Mouse (Mus musculus): ENCODE results near the gene Mtap.

Mtap gene

GRCm38 (mm10) chr4:89137542-89138360 is 829 bp downstream of the Mtap start:
- peak; percentile 17 to 44 for DNase-seq (ENCODE audit: low spot score in 2 of 2)

GRCm38 (mm10) chr4:89138361-89138651 is 1.4 kb downstream of the Mtap start:
- DNase-seq (ENCODE audit: low spot score in 2 of 2), result no peak

- DNase-seq (ENCODE audit: low spot score in 2 of 2), result peak in 1 of 2 experiments; percentile 42
These were observed 3.9 kb downstream of the Mtap start for GRCm38 (mm10) chr4:89140832-89141231.

DNA sequence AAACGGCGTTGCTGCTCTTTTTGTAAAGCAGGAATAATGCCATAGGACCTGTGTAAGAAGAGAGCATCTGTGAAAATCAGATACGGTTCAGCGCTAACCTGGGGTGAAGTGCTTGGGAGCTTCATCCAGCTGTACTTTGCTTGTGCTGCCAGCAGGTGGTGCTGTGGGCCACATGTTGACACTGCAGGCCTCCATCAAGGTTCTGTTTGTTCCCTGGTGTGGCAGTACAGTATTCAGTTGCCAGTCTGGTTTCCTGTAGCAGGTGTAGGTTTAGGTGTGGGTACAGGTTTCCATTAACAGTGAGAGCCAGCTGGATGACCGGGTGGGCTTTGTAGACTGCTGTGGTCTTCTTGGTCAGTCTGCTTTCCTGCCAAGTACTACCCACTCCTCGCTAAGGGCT is 8.5 kb downstream of the Mtap start:
- DNase-seq (ENCODE audit: low spot score in 2 of 2), result peak; percentile 32 to 69

- DNase-seq (ENCODE audit: low spot score in 2 of 2), result no peak
These were observed 9.4 kb downstream of the Mtap start for GRCm38 (mm10) chr4:89146291-89146690.

DNA sequence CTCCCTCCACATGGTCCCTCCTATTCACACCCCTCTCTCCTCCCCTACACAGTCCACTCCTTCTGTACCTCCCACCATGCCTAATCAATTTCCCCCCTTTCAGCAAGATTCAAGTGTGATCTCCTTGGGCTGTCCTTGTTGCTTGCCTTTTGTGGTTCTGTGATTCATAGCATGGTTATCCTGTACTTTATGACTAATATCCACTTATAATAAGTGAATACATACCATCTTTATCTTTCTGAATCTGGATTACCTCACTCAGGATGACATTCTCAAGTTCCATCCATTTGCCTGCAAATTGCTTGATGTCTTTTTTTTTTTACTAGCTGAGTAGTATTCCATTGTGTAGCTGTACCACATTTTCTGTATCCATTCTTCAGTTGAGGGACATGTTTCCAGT is 12.3 kb downstream of the Mtap start:
- DNase-seq (ENCODE audit: low spot score in 2 of 2), result no peak

- no peak for DNase-seq (ENCODE audit: low spot score in 2 of 2)
These were observed 24.5 kb downstream of the Mtap start for GRCm38 (mm10) chr4:89161389-89161788.

- DNase-seq (ENCODE audit: low spot score in 2 of 2), result no peak
These were observed 25.6 kb downstream of the Mtap start for GRCm38 (mm10) chr4:89162496-89162895.

- DNase-seq (ENCODE audit: low spot score in 2 of 2), result no peak
These were observed 26.7 kb downstream of the Mtap start for GRCm38 (mm10) chr4:89163613-89164012.

GRCm38 (mm10) chr4:89164681-89165080 is 27.8 kb downstream of the Mtap start:
- DNase-seq (ENCODE audit: low spot score in 2 of 2), result no peak

- no peak for DNase-seq (ENCODE audit: low spot score in 2 of 2)
These were observed 32.0 kb downstream of the Mtap start for GRCm38 (mm10) chr4:89168877-89169276.

DNA sequence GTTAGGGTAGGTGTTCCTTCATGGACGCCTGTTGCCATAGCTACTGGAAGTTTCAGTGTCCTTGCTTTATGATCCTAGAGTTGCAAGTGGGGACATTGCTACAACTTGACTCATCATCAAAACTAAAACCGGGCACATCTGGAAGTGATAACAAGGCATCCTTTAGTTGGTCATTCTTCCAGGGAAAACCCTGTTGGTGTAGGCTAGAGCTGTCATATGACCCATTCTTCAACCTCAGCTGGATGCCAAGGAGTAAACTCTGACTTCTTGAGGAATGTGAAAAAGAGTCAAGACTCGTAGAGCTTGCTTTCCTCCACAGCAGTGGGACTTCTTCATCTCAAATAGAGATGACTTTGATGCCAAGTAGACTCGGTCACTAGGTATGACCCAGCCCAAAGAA is 32.8 kb downstream of the Mtap start:
- DNase-seq (ENCODE audit: low spot score in 2 of 2), result no peak

DNA sequence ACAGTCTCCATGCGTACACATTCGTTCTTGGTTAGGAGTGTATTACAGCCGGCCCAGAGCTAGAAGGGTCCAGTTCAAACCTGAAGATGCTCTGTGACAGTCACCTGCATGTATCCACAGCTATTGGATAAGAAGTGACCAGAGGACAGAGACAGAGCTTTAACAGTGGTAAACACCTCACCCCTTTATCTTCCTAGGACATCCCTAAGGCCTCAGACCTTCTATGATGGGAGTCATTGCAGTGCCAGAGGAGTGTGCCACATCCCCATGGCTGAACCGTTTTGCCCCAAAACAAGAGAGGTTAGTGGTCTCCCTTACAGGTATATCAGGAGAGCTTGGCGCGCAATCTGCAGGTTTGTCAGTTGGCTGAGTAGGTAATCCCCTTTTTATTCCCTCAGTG is 34.0 kb downstream of the Mtap start:
- DNase-seq (ENCODE audit: low spot score in 2 of 2), result no peak

GRCm38 (mm10) chr4:89172873-89173605 is 36.1 kb downstream of the Mtap start:
- no peak for DNase-seq (ENCODE audit: low spot score in 2 of 2)

DNA sequence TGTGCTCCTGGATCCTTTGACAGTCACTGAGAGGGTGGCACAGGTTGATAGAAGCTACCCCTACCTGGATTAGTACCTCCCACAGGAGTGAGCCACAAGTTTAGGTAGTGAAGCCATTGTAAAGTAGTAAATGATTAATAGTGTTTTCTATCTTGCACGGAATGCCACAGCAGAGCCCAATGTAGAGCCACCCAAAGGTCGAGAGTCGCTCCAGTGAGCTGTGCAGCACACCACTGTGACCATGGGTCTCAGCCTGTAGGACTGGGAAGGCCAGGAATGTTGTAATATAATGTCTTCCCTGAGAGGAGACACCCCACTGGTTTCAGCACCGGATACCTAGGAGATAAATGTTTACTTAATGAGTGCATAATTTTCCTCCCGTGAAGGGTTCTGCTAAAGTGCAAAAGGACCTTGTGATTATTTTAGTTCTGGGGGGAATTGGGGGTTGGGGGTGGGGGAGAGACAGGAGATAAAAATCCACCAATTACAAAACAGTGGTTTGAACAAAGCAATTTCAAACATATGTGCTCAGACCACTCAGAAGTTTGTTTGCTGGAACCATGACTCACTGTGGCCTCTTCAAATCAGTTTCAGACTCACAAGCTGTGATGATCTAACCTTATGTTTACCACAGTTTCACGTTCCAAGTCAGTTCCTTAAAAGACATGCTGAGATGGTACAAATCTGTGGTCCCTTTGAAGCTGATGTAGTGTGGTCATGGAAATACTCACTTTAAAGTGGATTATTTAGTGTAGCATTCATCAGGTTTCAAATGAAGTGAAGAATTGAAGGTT is 40.8 kb downstream of the Mtap start:
- DNase-seq (ENCODE audit: low spot score in 2 of 2), result no peak

- no peak for DNase-seq (ENCODE audit: low spot score in 2 of 2)
These were observed 43.2 kb downstream of the Mtap start for GRCm38 (mm10) chr4:89180121-89180520.

DNA sequence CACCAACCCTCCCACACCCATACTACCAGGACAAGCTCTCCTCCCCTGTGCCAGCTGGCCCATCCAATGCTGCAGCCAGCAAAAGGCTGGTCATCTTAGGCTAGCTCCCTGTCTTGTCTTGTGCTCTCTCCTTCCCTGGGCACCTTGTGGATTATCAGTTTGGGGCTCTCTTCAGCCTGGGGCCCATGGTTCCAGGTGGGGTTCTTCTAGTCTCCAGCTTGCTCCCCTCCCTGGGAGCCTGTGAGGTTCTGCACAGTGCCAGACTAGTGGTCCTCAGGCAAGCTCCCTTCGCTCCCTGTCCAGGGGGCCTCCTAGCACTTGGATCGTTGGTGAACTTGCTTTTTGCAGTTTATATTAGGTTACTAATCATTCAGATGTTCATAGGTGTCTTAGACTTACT is 44.7 kb downstream of the Mtap start:
- no peak for DNase-seq (ENCODE audit: low spot score in 2 of 2)

DNA sequence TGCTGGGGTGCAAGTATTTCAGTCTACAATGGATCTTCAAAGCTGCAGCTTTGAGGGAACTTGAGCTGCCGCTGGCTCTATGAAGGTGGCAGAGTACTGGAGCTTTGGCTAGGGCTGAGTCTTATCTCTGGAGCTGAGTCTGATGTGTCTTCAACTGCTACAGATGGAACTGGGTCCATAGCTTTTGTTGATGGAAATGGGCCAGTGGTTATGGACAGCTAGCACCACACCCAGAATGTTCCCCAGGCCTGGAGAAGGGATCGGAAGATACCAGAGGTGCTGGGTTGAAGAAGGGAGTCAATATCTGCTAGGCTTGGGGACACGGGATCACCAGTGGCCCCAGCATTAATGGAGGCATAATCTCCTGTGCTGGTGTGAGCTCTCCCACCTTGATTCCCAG is 45.6 kb downstream of the Mtap start:
- no peak for DNase-seq (ENCODE audit: low spot score in 2 of 2)

- no peak for DNase-seq (ENCODE audit: low spot score in 2 of 2)
These were observed 58.6 kb downstream of the Mtap start for GRCm38 (mm10) chr4:89195481-89195880.

- DNase-seq (ENCODE audit: low spot score in 2 of 2), result no peak
These were observed 60.2 kb downstream of the Mtap start for GRCm38 (mm10) chr4:89197128-89197527.

DNA sequence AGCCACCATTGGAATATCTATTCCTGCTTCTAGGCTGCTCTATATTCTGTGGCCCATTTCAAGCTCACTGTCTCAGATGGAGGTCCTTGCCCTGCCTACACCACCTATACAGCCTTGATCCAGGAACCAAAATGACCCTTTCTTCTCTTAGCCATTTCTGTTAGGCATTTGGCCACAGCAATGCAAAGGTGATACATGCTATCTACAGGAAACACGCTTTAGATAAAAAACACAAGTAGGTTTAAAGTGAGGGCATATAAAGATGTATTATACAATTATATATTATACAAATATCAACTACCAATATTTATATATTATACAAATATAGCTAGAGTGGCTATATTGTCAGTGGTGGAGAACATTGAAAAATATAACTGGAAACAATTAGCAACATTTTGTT is 63.9 kb downstream of the Mtap start:
- DNase-seq (ENCODE audit: low spot score in 2 of 2), result no peak

DNA sequence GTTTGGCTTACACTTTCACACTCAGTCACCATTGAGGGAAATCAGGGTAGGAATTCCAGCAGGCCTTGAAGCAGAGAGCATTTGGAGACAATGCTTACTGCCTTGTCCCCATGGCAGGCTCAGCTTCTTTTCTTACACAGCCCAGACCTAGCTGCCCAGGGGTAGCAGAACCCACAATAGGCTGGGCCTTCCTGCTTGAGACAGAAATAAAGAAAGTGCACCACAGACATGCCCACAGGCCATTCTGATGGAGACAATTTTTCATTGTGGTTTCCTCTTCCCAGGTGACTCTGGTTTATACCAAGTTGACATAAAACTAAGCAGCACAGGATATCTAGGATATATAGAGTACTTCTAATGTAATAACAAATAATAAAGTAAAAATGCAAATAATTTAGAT is 72.4 kb downstream of the Mtap start:
- DNase-seq (ENCODE audit: low spot score in 2 of 2), result no peak

DNA sequence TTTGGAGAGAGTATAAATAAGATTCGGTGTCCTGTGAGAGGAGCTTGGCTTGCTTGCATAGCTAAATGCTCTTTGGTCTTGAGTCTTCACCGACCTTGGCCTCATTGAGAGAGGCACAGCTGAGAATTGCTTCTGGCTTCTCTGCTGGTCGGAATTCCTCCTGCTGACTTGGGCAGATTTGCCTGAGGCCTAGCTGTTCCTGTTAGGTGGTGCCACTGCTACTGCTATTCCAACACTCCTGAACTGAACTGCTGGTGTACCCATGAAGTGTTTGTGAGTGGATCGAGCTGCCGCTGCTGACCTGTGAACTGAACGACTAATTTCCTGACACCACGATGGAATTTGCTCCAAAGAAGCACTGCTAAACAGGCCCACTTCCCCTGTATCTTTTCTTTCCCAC is 73.4 kb downstream of the Mtap start:
- no peak for DNase-seq (ENCODE audit: low spot score in 2 of 2)

Measured in frontal cortex, postnatal 10 days (tissue).